Mouse (Mus musculus) urinary bladder, postnatal 14 days (tissue): ENCODE data around the gene Dynll2.

Source experiments
- DNase-seq: peaks from one replicate; pipeline ENCODE4 v3.0.0; 2021; ENCODE audit warnings: low spot score

Gene Dynll2

GRCm38 (mm10) chr11:87986831-87987793 is at the start of gene Dynll2:
TSS of gene Dynll2 (minus strand) at chr11:87987533.
- DNase-seq: peak; percentile 86

- DNase-seq: no peak
Observed at GRCm38 (mm10) chr11:88036761-88037251, 49.5 kb upstream of the Dynll2 start.

GRCm38 (mm10) chr11:88035970-88036369 is 48.6 kb upstream of the Dynll2 start:
- no peak for DNase-seq

GRCm38 (mm10) chr11:88031753-88032152 is 44.4 kb upstream of the Dynll2 start:
- no peak for DNase-seq

- no peak for DNase-seq
Observed at GRCm38 (mm10) chr11:88030836-88031235, 43.5 kb upstream of the Dynll2 start.

- DNase-seq: no peak
Observed at GRCm38 (mm10) chr11:88030219-88030618, 42.9 kb upstream of the Dynll2 start.

- no peak for DNase-seq
Observed at GRCm38 (mm10) chr11:88028193-88028684, 40.9 kb upstream of the Dynll2 start.

- DNase-seq: no peak
Observed at GRCm38 (mm10) chr11:88027391-88028035, 40.2 kb upstream of the Dynll2 start.

- no peak for DNase-seq
Observed at GRCm38 (mm10) chr11:88023933-88024332, 36.6 kb upstream of the Dynll2 start.

- no peak for DNase-seq
Observed at GRCm38 (mm10) chr11:88015795-88016194, 28.5 kb upstream of the Dynll2 start.

GRCm38 (mm10) chr11:88015161-88015560 is 27.8 kb upstream of the Dynll2 start:
- no peak for DNase-seq

- DNase-seq: no peak
Observed at GRCm38 (mm10) chr11:88013632-88014031, 26.3 kb upstream of the Dynll2 start.

- no peak for DNase-seq
Observed at GRCm38 (mm10) chr11:88012621-88013244, 25.4 kb upstream of the Dynll2 start.

- no peak for DNase-seq
Observed at GRCm38 (mm10) chr11:88011914-88012419, 24.6 kb upstream of the Dynll2 start.

- DNase-seq: no peak
Observed at GRCm38 (mm10) chr11:88011208-88011913, 24.0 kb upstream of the Dynll2 start.

GRCm38 (mm10) chr11:88009542-88010190 is 22.3 kb upstream of the Dynll2 start:
- DNase-seq: no peak

GRCm38 (mm10) chr11:88008641-88009040 is 21.3 kb upstream of the Dynll2 start:
- no peak for DNase-seq

- no peak for DNase-seq
Observed at GRCm38 (mm10) chr11:88004123-88004522, 16.8 kb upstream of the Dynll2 start.

- DNase-seq: peak; percentile 50
Observed at GRCm38 (mm10) chr11:88002738-88003137, 15.4 kb upstream of the Dynll2 start.

GRCm38 (mm10) chr11:87999751-88000150 is 12.4 kb upstream of the Dynll2 start:
- DNase-seq: no peak

GRCm38 (mm10) chr11:87991806-87992205 is 4.5 kb upstream of the Dynll2 start:
- no peak for DNase-seq
